Mouse (Mus musculus) thymus, adult 2 months (tissue): ENCODE results near the gene Dlgap1. TPM values are rescaled to one million over a fixed set of nuclear protein-coding genes. Genes with fewer than 3 reads are reported as not detected.

Experiments
- DNase-seq: peaks from one replicate; pipeline ENCODE4 v3.0.0; 2021
- H3K27ac ChIP-seq: fragments of 200-500 bp; 2 replicates; pipeline ENCODE4 v1.5.1; 2012; ENCODE audit warnings: low read length, control low read depth; ENCODE audit not compliant: control insufficient read depth, insufficient read depth
- H3K27me3 ChIP-seq: fragments of 200-500 bp; 2 replicates; pipeline ENCODE4 v1.6.1; 2012; ENCODE audit warnings: mild to moderate bottlenecking, low read length, moderate library complexity, mixed read lengths; ENCODE audit not compliant: control insufficient read depth, insufficient read depth
- H3K36me3 ChIP-seq: fragments of 200-500 bp; 2 replicates; pipeline ENCODE4 v1.6.1; 2012; ENCODE audit warnings: mild to moderate bottlenecking, low read length, moderate library complexity; ENCODE audit not compliant: control insufficient read depth, insufficient read depth
- H3K4me1 ChIP-seq: fragments of 200-500 bp; replicated peaks from 2 replicates; pipeline ENCODE4 v1.6.1; 2012; ENCODE audit warnings: low read length; ENCODE audit not compliant: control insufficient read depth, insufficient read depth
- H3K4me3 ChIP-seq: fragments of 200-500 bp; 2 replicates; pipeline ENCODE4 v1.5.1; 2012; ENCODE audit warnings: mild to moderate bottlenecking, low read length, control low read depth, moderate library complexity; ENCODE audit not compliant: control insufficient read depth, insufficient read depth
- CTCF ChIP-seq: fragments of 200-500 bp; IDR thresholded peaks from 2 replicates; pipeline ENCODE4 v1.5.1; 2012; ENCODE audit warnings: mild to moderate bottlenecking, control low read depth, low read length, moderate library complexity, borderline replicate concordance; ENCODE audit not compliant: control insufficient read depth, poor library complexity, insufficient read depth; ENCODE audit errors: extremely low read depth
- POLR2A ChIP-seq: fragments of 200-500 bp; IDR thresholded peaks from 2 replicates; pipeline ENCODE4 v1.6.1; 2012; ENCODE audit warnings: mild to moderate bottlenecking, low read length, control low read depth, moderate library complexity; ENCODE audit not compliant: control insufficient read depth, poor library complexity, insufficient read depth; ENCODE audit errors: extremely low read depth
- WGBS: fragments of 180-500 bp; shearing (Covaris S2); methylation state at CpG from one replicate; pipeline ENCODE4 v1.1.7; 2018; 5-methylcytosine and 5-hydroxymethylcytosine counted together
- polyA plus RNA-seq: library from polyadenylated mRNA; depleted of rRNA; stranded (reverse); fragments of >200 nt; gene quantifications from 2 replicates; pipeline ENCODE4 v1.2.3, GENCODE M21; 2012

Gene Dlgap1
- polyA plus RNA-seq, 1 experiment, result 0.32 TPM

- WGBS, result 88% methylated on average over 5 of the region's 5 CpGs
- H3K36me3 ChIP-seq, result no peaks in the 10 kb centered on the region
- no peak for TF ChIP-seq CTCF
- no peak for TF ChIP-seq POLR2A
- H3K27ac ChIP-seq, result no peak overlapping the region
- no peaks in the 10 kb centered on the region for H3K27me3 ChIP-seq
- H3K4me3 ChIP-seq, result no peak overlapping the region
- no peaks in the 10 kb centered on the region for H3K4me1 ChIP-seq
- DNase-seq, result no peak
Observed at GRCm38 (mm10) chr17:70521058-70521851, 552.4 kb downstream of the Dlgap1 start.

GRCm38 (mm10) chr17:70521971-70522370, 553.1 kb downstream of the Dlgap1 start:
- DNase-seq, result no peak
- H3K4me3 ChIP-seq, result no peak overlapping the region
- TF ChIP-seq POLR2A (no peak), CTCF (no peak)
- 57% methylated on average over 11 of the region's 11 CpGs for WGBS
- H3K27ac ChIP-seq, result no peak overlapping the region
- H3K4me1 ChIP-seq, result no peaks in the 10 kb centered on the region
- H3K27me3 ChIP-seq, result no peaks in the 10 kb centered on the region
- no peaks in the 10 kb centered on the region for H3K36me3 ChIP-seq

GRCm38 (mm10) chr17:70525990-70526389, 557.1 kb downstream of the Dlgap1 start:
- no peak overlapping the region for H3K4me3 ChIP-seq
- 21% methylated on average over 3 of the region's 3 CpGs for WGBS
- H3K36me3 ChIP-seq, result no peaks in the 10 kb centered on the region
- H3K27ac ChIP-seq, result no peak overlapping the region
- no peak for TF ChIP-seq POLR2A
- TF ChIP-seq CTCF, result no peak
- no peaks in the 10 kb centered on the region for H3K4me1 ChIP-seq
- DNase-seq, result no peak
- no peaks in the 10 kb centered on the region for H3K27me3 ChIP-seq

- Histone ChIP-seq H3K27me3 (no peaks in the 10 kb centered on the region), H3K4me3 (no peak overlapping the region), H3K27ac (no peak overlapping the region), H3K36me3 (no peaks in the 10 kb centered on the region), H3K4me1 (no peaks in the 10 kb centered on the region)
- WGBS, result 24% methylated on average over 9 of the region's 9 CpGs
- no peak for DNase-seq
- TF ChIP-seq CTCF (no peak), POLR2A (no peak)
Observed at GRCm38 (mm10) chr17:70527101-70527500, 558.2 kb downstream of the Dlgap1 start.

- WGBS, result 73% methylated on average over 7 of the region's 7 CpGs
- Histone ChIP-seq H3K4me1 (no peaks in the 10 kb centered on the region), H3K36me3 (no peaks in the 10 kb centered on the region), H3K4me3 (no peak overlapping the region), H3K27me3 (no peaks in the 10 kb centered on the region), H3K27ac (no peak overlapping the region)
- no peak for TF ChIP-seq POLR2A
- TF ChIP-seq CTCF, result no peak
- DNase-seq, result no peak
Observed at GRCm38 (mm10) chr17:70528196-70529187, 559.6 kb downstream of the Dlgap1 start.

GRCm38 (mm10) chr17:70534321-70534720, 565.4 kb downstream of the Dlgap1 start:
- no peaks in the 10 kb centered on the region for H3K27me3 ChIP-seq
- 88% methylated on average over 3 of the region's 3 CpGs for WGBS
- H3K27ac ChIP-seq, result no peak overlapping the region
- TF ChIP-seq CTCF, result no peak
- no peak for TF ChIP-seq POLR2A
- H3K36me3 ChIP-seq, result no peaks in the 10 kb centered on the region
- no peak overlapping the region for H3K4me3 ChIP-seq
- DNase-seq, result no peak
- no peaks in the 10 kb centered on the region for H3K4me1 ChIP-seq
